Mouse (Mus musculus) adrenal gland, adult 10 weeks (tissue): ENCODE measurements around the gene Tmco4. TPM values are rescaled to one million over a fixed set of nuclear protein-coding genes. Genes with fewer than 3 reads are reported as not detected.

Source experiments
- polyA plus RNA-seq: library from polyadenylated mRNA; stranded (reverse); fragments of 350-450 nt; fragmentation: Illumina TruSeq; extraction: RNeasy Lipid Tissue Mini Kit (QIAGEN cat#74804); gene quantifications from one replicate; pipeline ENCODE4 v1.2.3, GENCODE M21; 2014; ENCODE audit warnings: low read depth, low replicate concordance

Tmco4 gene
- 3.0 TPM for polyA plus RNA-seq

GRCm38 (mm10) chr4:138972827-138973718 is at the start of gene Tmco4:
Gene Tmco4, plus strand, starts transcription at chr4:138972888.

GRCm38 (mm10) chr4:138966866-138967265 is 5.8 kb upstream of the Tmco4 start, which contains the start of gene Rnf186:
Gene Rnf186, plus strand, starts transcription at chr4:138967112.

GRCm38 (mm10) chr4:139075041-139075711 is 102.5 kb downstream of the Tmco4 start, which contains the start of gene Htr6:
Gene Htr6, minus strand, starts transcription at chr4:139075570.

GRCm38 (mm10) chr4:139092356-139093195 is 119.9 kb downstream of the Tmco4 start, which contains the start of gene Nbl1:
Gene Nbl1, minus strand, starts transcription at chr4:139092993.

Other genes starting within 250 kb of the Tmco4 start
- 0.35 TPM for gene Pla2g2c, start 248.1 kb upstream of the Tmco4 start, polyA plus RNA-seq
- gene Ubxn10, start 235.7 kb upstream of the Tmco4 start, polyA plus RNA-seq = 0.47 TPM
- gene Pla2g2f, start 215.3 kb upstream of the Tmco4 start, polyA plus RNA-seq = 8.3 TPM
- 2.7 TPM for gene Pla2g2d, start 197.2 kb upstream of the Tmco4 start, polyA plus RNA-seq
- gene Pla2g5, start 109.4 kb upstream of the Tmco4 start, polyA plus RNA-seq = 15.9 TPM
- not detected for gene Gm13030, start 98.9 kb upstream of the Tmco4 start, polyA plus RNA-seq
- not detected for gene Pla2g2e, start 94.9 kb upstream of the Tmco4 start, polyA plus RNA-seq
- gene Otud3, start 58.9 kb upstream of the Tmco4 start, polyA plus RNA-seq = 2.0 TPM
- not detected for gene Rnf186, start 5.8 kb upstream of the Tmco4 start, polyA plus RNA-seq
- gene Htr6, start 102.7 kb downstream of the Tmco4 start, polyA plus RNA-seq = not detected
- gene Nbl1, start 120.1 kb downstream of the Tmco4 start, polyA plus RNA-seq = 3.0 TPM
- gene Minos1, start 158.2 kb downstream of the Tmco4 start, polyA plus RNA-seq = 351 TPM
- 66.3 TPM for gene Capzb, start 220.0 kb downstream of the Tmco4 start, polyA plus RNA-seq